Mouse (Mus musculus) thymus, adult 2 months (tissue): ENCODE measurements around the gene Olfr1364. TPM values are rescaled to one million over a fixed set of nuclear protein-coding genes. Genes with fewer than 3 reads are reported as not detected.
A peak's percentile ranks its signal among the peaks of the same experiment; 100 is the strongest.

Experiments
- DNase-seq: peaks from one replicate; pipeline ENCODE4 v3.0.0; 2021
- H3K27ac ChIP-seq: fragments of 200-500 bp; 2 replicates; pipeline ENCODE4 v1.5.1; 2012; ENCODE audit warnings: low read length, control low read depth; ENCODE audit not compliant: control insufficient read depth, insufficient read depth
- H3K27me3 ChIP-seq: fragments of 200-500 bp; 2 replicates; pipeline ENCODE4 v1.6.1; 2012; ENCODE audit warnings: mild to moderate bottlenecking, low read length, moderate library complexity, mixed read lengths; ENCODE audit not compliant: control insufficient read depth, insufficient read depth
- H3K36me3 ChIP-seq: fragments of 200-500 bp; 2 replicates; pipeline ENCODE4 v1.6.1; 2012; ENCODE audit warnings: mild to moderate bottlenecking, low read length, moderate library complexity; ENCODE audit not compliant: control insufficient read depth, insufficient read depth
- H3K4me1 ChIP-seq: fragments of 200-500 bp; replicated peaks from 2 replicates; pipeline ENCODE4 v1.6.1; 2012; ENCODE audit warnings: low read length; ENCODE audit not compliant: control insufficient read depth, insufficient read depth
- H3K4me3 ChIP-seq: fragments of 200-500 bp; 2 replicates; pipeline ENCODE4 v1.5.1; 2012; ENCODE audit warnings: mild to moderate bottlenecking, low read length, control low read depth, moderate library complexity; ENCODE audit not compliant: control insufficient read depth, insufficient read depth
- CTCF ChIP-seq: fragments of 200-500 bp; IDR thresholded peaks from 2 replicates; pipeline ENCODE4 v1.5.1; 2012; ENCODE audit warnings: mild to moderate bottlenecking, control low read depth, low read length, moderate library complexity, borderline replicate concordance; ENCODE audit not compliant: control insufficient read depth, poor library complexity, insufficient read depth; ENCODE audit errors: extremely low read depth
- POLR2A ChIP-seq: fragments of 200-500 bp; IDR thresholded peaks from 2 replicates; pipeline ENCODE4 v1.6.1; 2012; ENCODE audit warnings: mild to moderate bottlenecking, low read length, control low read depth, moderate library complexity; ENCODE audit not compliant: control insufficient read depth, poor library complexity, insufficient read depth; ENCODE audit errors: extremely low read depth
- WGBS: fragments of 180-500 bp; shearing (Covaris S2); methylation state at CpG from one replicate; pipeline ENCODE4 v1.1.7; 2018; 5-methylcytosine and 5-hydroxymethylcytosine counted together
- polyA plus RNA-seq: library from polyadenylated mRNA; depleted of rRNA; stranded (reverse); fragments of >200 nt; gene quantifications from 2 replicates; pipeline ENCODE4 v1.2.3, GENCODE M21; 2012; rRNA removed

The Olfr1364 gene
- polyA plus RNA-seq, 1 experiment: not detected

DNA sequence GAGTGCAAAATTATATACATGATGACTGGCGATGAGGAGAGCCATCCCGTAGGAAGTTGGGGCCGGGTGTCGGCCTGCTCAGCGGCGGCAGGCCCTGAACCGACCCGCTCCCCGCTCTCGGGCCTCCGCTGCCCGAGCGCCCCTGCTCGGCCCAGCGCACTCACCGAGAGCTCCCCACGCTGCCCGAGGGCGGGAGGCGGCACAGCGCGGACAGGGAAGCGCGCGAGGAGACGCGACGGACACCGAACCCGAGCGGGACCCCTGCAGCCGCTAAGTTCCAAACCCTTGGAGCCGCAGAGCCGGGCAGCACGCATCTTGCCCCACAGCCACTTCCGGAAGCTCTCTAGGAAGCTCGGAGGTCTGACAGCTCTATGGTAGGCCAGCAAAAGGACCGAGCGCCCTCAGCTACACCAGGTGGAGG lies 50.8 kb downstream of the Olfr1364 start, which contains the start of gene Zkscan8:
TSS of gene Zkscan8 (minus strand) at position 340 of the 421 bp plus-strand sequence.
- Histone ChIP-seq H3K27ac (no peak within 1 kb of the TSS), H3K36me3 (peaks cover 1% of the 10 kb centered on the region; the same call in 1 of the 2 replicates), H3K4me1 (peaks cover 2% of the 10 kb centered on the region; the same call in 1 of the 2 replicates), H3K4me3 (peak within 1 kb of the TSS; percentile 62), H3K27me3 (no peaks in the 10 kb centered on the region)
- peak; percentile 92 for DNase-seq
- WGBS: under 1% methylated on average over 39 of the region's 39 CpGs
- TF ChIP-seq POLR2A: no peak
- no peak for TF ChIP-seq CTCF

DNA sequence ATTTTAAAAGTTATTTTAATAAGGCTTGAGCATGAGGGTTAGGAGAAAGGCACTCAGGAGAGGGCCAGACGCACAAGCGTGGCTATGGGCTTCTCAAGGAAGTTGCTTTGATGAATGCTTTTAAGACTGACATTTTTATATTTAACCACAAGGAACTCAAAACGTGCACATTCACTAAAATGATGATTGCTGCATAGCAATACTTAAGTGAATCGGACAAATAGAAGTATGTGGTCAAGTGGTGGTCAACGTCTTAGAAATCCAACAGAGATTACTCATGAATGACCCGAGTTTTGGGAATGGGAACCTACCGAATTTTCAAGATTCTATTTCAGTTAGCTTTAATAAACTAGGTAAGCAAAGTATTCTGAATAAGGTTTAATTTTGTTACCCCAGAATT lies 51.4 kb downstream of the Olfr1364 start:
- no peak overlapping the region for H3K4me3 ChIP-seq
- no peak overlapping the region for H3K27ac ChIP-seq
- peaks cover 2% of the 10 kb centered on the region; the same call in 1 of the 2 replicates for H3K4me1 ChIP-seq
- 32% methylated on average over 7 of the region's 7 CpGs for WGBS
- no peak for DNase-seq
- TF ChIP-seq POLR2A: no peak
- no peak for TF ChIP-seq CTCF
- H3K27me3 ChIP-seq: no peaks in the 10 kb centered on the region
- peaks cover 3% of the 10 kb centered on the region; the same call in 1 of the 2 replicates for H3K36me3 ChIP-seq

Other genes starting within 250 kb of the Olfr1364 start
- gene Olfr1367, start 234.8 kb downstream of the Olfr1364 start, polyA plus RNA-seq: not detected in 2 replicates
- gene Zscan12, start 218.9 kb downstream of the Olfr1364 start, polyA plus RNA-seq: 1.5 and 1.6 TPM in 2 replicates
- gene Zkscan3, start 179.0 kb downstream of the Olfr1364 start, polyA plus RNA-seq: 24.8 and 30.4 TPM in 2 replicates
- 0.36 and 0.55 TPM in 2 replicates for gene Pgbd1, start 140.7 kb downstream of the Olfr1364 start, polyA plus RNA-seq
- 8.2 and 11.3 TPM in 2 replicates for gene Zscan26, start 128.0 kb downstream of the Olfr1364 start, polyA plus RNA-seq
- 0.11 and 0.12 TPM in 2 replicates for gene Nkapl, start 113.2 kb downstream of the Olfr1364 start, polyA plus RNA-seq
- 0.18 and 0.26 TPM in 2 replicates for gene Zkscan4, start 102.9 kb downstream of the Olfr1364 start, polyA plus RNA-seq
- not detected in 2 replicates for gene Gm10065, start 102.3 kb downstream of the Olfr1364 start, polyA plus RNA-seq
- gene AK157302, start 86.5 kb downstream of the Olfr1364 start, polyA plus RNA-seq: 0.07 and 0.09 TPM in 2 replicates
- gene Gm11273, start 80.3 kb downstream of the Olfr1364 start, polyA plus RNA-seq: 5.6 and 9.5 TPM in 2 replicates
- gene Zkscan8, start 50.6 kb downstream of the Olfr1364 start, polyA plus RNA-seq: 4.9 and 5.3 TPM in 2 replicates
- gene Olfr1366, start 39.0 kb downstream of the Olfr1364 start, polyA plus RNA-seq: not detected in 2 replicates
- gene Olfr1535, start 21.9 kb downstream of the Olfr1364 start, polyA plus RNA-seq: not detected in 2 replicates
- not detected in 2 replicates for gene Olfr1362, start 32.3 kb upstream of the Olfr1364 start, polyA plus RNA-seq
- gene Olfr11, start 60.8 kb upstream of the Olfr1364 start, polyA plus RNA-seq: not detected in 2 replicates
- gene Olfr1361, start 81.6 kb upstream of the Olfr1364 start, polyA plus RNA-seq: not detected in 2 replicates
- not detected in 2 replicates for gene Olfr1360, start 95.6 kb upstream of the Olfr1364 start, polyA plus RNA-seq
- not detected in 2 replicates for gene Olfr1359, start 116.4 kb upstream of the Olfr1364 start, polyA plus RNA-seq
- gene Hist1h2bl, start 134.4 kb upstream of the Olfr1364 start, polyA plus RNA-seq: 118 and 183 TPM in 2 replicates
- gene Hist1h2ai, start 134.7 kb upstream of the Olfr1364 start, polyA plus RNA-seq: 227 and 343 TPM in 2 replicates
- 670 and 733 TPM in 2 replicates for gene Hist1h3h, start 135.9 kb upstream of the Olfr1364 start, polyA plus RNA-seq
- 76.1 and 110 TPM in 2 replicates for gene Hist1h2bm, start 140.3 kb upstream of the Olfr1364 start, polyA plus RNA-seq
- 60.3 and 64.6 TPM in 2 replicates for gene Hist1h4j, start 153.3 kb upstream of the Olfr1364 start, polyA plus RNA-seq
- 257 and 302 TPM in 2 replicates for gene Hist1h4k, start 168.7 kb upstream of the Olfr1364 start, polyA plus RNA-seq
- 302 and 405 TPM in 2 replicates for gene Hist1h2ak, start 172.1 kb upstream of the Olfr1364 start, polyA plus RNA-seq
- 213 and 218 TPM in 2 replicates for gene Hist1h2bn, start 172.4 kb upstream of the Olfr1364 start, polyA plus RNA-seq
- 22.4 and 28.1 TPM in 2 replicates for gene Hist1h1b, start 198.9 kb upstream of the Olfr1364 start, polyA plus RNA-seq
- gene Hist1h3i, start 201.6 kb upstream of the Olfr1364 start, polyA plus RNA-seq: 484 and 650 TPM in 2 replicates
- 183 and 223 TPM in 2 replicates for gene Hist1h2an, start 205.5 kb upstream of the Olfr1364 start, polyA plus RNA-seq
- 39.3 and 52.7 TPM in 2 replicates for gene Hist1h2bp, start 205.7 kb upstream of the Olfr1364 start, polyA plus RNA-seq
- 200 and 237 TPM in 2 replicates for gene Hist1h2bq, start 228.4 kb upstream of the Olfr1364 start, polyA plus RNA-seq
- not detected in 2 replicates for gene Hist1h2ao, start 228.7 kb upstream of the Olfr1364 start, polyA plus RNA-seq
- not detected in 2 replicates for gene Hist1h4m, start 230.0 kb upstream of the Olfr1364 start, polyA plus RNA-seq